Mouse (Mus musculus): ENCODE results near the gene Gcg. TPM values are rescaled to one million over a fixed set of nuclear protein-coding genes. Genes with fewer than 3 reads are reported as not detected.

Gene Gcg
- total RNA-seq (2021), result not detected

DNA sequence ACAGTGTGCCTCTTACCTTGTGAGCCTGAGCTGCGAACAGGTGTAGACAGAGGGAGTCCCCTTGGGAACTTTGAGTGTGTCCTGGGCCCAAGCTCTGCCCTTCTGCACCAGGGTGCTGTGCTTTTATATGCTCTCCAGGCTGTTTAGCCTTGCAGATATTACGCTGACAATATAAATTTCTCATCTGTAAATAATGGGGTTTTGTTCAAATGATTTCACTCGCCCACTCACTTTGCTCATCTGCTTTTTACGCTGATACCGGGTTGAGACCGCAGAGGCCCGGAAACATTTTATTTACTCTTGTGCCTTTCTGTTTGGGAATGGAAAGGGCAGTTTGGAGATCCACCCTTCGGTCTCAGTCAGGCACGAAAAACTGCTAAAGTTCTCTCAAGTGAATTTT is at the start of gene Gcg:
TSS of gene Gcg (minus strand) at position 101 of the 400 bp plus-strand sequence.
- DNase-seq, result no peak
- intact Hi-C loops (cut with DNase I), result no loop called here

DNA sequence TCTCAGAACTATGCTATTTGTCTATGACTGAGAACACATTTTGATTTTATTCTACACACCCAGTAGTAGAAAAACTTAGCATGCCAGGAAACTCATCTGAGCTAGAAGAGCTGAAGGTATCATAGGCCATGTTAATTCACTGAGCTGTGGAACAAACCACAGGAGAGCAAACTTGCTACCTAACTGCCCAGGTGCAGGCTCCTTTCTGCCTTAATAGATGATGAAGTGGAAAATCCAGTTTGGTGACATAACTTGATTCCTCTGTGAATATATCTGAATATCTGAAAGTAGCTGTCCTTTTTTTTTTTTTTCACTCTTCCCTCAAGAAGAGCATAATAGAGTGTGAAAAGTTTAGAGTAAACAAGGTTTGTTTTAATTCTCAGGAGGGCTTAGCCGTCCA is 47.6 kb upstream of the Gcg start:
- no peak for DNase-seq
- intact Hi-C loops (cut with DNase I), result no loop called here

DNA sequence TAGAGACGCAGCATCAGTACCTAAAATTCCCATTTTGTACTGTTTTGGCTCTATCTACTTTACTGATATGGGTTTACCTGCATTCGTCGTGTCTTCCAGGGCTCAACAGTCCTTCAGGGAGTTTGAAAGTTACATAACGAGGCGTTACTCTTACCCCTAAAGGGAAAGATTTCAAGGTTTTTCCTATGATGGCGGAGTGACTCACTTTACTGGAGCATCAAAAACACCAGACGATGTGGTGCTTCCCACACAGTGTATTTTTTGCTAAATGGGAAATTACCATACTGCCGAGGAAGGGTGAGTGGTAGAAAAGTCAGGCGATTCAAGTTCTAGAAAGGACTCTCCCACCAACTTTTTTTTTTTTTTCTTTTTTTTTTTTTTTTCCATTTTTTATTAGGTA is 42.9 kb upstream of the Gcg start:
- intact Hi-C loops (cut with DNase I), result no loop called here
- no peak for DNase-seq

GRCm38 (mm10) chr2:62517790-62518189 is 34.3 kb upstream of the Gcg start:
- intact Hi-C loops (cut with DNase I), result no loop called here
- DNase-seq, result no peak

DNA sequence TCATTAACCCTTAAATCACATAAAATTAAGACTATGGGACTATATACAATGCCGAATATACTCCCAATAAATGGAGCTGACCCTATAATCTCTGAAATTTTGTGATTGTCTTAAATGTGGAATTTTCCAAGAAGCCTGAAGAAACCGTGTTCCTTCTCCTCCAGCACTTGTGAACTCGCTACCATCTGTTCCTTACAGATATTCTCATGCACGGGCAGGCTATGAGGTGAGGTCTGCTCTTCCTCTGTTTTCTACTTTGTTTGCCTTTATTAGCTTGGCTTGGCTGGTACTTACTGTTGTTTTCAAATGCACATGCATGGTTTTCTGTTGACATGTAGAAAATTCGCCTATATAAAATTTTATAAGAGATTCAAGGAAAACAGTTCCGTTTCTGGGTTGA is 31.0 kb upstream of the Gcg start:
- intact Hi-C loops (cut with DNase I), result no loop called here
- no peak for DNase-seq

GRCm38 (mm10) chr2:62513477-62513876 is 30.0 kb upstream of the Gcg start:
- intact Hi-C loops (cut with DNase I), result no loop called here
- no peak for DNase-seq

DNA sequence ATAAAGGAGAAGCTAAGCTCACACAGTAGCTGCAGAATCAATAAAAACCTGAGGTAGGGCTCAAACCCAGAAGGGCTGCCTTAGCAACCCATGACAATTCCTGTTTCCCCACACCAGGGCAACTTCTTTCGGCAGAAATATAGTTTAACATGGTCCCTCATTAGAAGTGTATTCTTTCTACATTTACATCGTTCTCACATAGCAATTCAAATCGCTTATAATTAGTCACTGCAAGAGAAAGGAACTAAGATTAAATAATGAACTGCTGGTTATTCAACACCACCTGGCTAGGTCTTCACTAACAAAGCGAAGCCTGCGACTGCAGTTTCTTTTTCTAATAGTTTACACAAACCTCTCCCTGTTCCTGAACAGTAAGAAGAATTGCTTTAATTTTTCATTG is 23.7 kb upstream of the Gcg start:
- DNase-seq, result no peak
- intact Hi-C loops (cut with DNase I), result no loop called here

DNA sequence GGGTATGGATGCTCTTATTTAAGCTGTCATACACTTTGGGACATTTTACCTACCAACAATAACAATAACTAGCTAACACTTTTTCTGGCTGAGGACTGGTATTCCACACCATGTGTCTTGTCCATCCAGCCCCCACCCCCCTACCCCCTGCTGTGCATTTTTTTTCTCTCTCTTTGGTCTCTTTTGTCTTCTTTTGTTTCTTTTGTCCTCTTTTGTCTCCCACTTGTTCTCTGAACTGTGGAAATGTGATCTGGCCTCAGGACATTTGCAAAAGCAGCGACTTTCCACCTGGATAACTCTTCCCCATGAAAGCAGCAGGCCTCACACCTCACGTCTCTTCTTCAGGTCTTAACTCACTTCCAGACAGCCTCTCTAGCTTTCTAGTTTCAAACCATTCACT is 23.0 kb upstream of the Gcg start:
- no peak for DNase-seq
- intact Hi-C loops (cut with DNase I), result no loop called here

DNA sequence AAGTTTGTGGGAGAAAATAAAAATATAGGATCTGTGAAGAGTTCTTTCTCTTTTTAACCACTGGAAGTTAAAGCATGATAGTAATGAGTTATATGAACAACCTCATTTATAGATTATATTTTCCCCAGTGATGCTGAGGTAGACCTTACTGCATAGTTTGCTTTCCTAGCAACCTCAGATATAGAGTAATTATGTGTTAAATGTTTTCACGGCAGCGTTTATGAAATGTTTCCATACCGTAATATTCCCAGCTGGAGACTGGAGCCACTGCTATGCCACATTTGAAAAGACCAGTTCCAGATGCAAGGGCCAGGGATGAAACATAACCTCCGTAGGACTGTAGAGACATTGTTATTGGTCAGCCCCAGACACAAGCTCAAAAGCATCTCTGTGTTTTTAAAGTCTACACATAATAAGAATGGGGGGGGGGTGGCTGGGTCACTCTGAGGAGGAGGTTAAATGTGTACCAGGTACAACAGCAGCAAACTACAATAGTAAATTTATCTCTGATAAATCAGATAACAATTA is 20.9 kb upstream of the Gcg start:
- intact Hi-C loops (cut with DNase I), result no loop called here
- no peak for DNase-seq

- intact Hi-C loops (cut with DNase I), result no loop called here
- DNase-seq, result no peak
Observed at GRCm38 (mm10) chr2:62503326-62503725, 19.9 kb upstream of the Gcg start.

- intact Hi-C loops (cut with DNase I), result no loop called here
- DNase-seq, result no peak
Observed at GRCm38 (mm10) chr2:62502516-62502915, 19.1 kb upstream of the Gcg start.

- intact Hi-C loops (cut with DNase I), result no loop called here
Observed at GRCm38 (mm10) chr2:62498821-62499220, 15.4 kb upstream of the Gcg start.

DNA sequence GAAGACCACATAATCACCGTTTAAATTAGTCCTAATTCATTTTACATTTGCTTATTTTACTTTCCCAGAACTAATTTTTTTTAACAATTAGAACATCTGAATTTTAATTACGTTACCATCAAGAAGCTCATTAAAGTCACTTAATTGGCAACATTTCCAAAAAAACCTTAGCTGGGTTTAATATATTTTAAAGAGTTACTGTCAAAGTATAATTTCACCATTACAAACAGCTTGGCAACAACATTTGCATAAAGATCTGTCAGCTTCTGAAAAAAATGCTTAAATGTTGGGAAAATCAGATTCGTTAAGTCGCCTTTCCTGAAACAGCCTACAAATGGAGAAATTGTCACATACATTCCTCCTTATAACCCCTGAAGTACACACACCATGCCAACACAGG is 14.6 kb upstream of the Gcg start:
- intact Hi-C loops (cut with DNase I), result no loop called here

More at GRCm38 (mm10) chr2:62498821-62499220, 15.4 kb upstream of the Gcg start:
- DNase-seq, result no peak

DNA sequence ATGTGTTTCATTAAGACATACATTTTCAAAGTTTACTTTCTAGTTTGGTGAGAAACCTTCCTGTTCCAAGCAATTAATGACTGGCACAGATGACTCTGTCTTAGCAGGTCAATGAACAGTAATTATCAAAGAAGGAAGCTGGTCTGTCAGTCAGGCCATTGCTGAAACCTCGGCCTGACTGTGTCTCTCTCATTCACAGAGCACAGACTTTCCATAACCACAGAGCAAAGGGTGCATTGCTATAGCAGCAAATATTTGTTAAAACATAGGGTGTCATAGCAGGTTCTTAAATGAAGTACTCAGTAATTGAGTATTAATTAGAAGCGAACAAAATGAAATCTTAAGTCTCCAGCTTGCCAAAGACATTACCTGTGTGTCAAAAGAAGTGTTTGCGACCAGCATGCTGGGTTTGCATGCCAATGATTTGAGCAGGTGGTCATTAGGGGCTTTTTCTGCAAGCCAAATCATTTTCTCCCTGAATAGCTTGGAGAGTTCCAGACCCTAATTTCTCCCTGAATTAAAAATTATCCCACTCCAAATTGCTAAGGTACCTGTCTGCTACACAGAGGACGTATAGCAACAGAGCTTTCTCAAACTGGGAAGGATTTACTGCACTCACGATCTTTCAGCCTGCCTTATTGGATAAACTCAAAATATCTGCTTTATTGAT is 14.0 kb upstream of the Gcg start:
- intact Hi-C loops (cut with DNase I), result no loop called here
- DNase-seq, result no peak

More for the DNA sequence above, 14.6 kb upstream of the Gcg start:
- no peak for DNase-seq

- intact Hi-C loops (cut with DNase I), result no loop called here
Observed at GRCm38 (mm10) chr2:62495407-62495806, 12.0 kb upstream of the Gcg start.

DNA sequence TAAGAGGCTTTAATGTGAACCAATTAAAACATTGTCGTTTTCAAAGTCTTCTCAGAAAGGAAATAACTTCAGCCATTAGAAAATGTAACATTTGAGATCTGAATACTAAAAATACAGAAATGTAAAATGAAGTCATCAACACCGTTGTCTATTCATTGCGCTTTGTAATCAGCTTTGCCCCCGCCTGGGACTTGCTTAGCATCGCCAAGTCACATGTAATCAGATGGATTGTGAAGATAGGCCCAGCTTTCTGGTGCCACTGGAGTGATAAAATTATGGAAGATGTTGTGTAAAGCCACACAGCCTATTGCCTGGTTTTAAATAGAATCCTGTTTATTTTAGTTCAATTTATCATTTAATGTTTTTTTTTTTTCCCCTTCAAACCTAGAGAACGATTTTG is 6.4 kb upstream of the Gcg start:
- intact Hi-C loops (cut with DNase I), result no loop called here
- DNase-seq, result no peak

More at GRCm38 (mm10) chr2:62495407-62495806, 12.0 kb upstream of the Gcg start:
- DNase-seq, result no peak

DNA sequence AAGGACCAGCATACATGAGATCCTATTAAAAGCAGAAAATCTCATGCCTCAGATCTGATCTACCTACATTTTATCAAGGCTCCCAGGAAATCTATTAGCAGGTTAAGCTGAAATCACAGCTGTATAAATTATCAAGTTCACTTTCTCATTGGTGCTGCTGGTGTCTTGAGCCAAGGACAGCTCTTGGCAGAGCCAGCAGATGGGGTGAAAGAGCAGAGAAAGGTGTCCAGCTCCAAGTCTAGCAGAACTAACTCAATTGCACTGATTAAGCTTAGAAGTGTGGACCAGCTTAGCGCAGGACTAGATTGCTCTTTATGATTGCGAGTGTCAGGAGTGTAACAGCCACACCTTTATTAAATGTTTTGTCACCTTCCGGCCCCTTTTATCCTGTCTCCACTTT is 1.5 kb upstream of the Gcg start:
- intact Hi-C loops (cut with DNase I), result no loop called here
- no peak for DNase-seq

- intact Hi-C loops (cut with DNase I), result no loop called here
- no peak for DNase-seq
Observed at GRCm38 (mm10) chr2:62480285-62481198, 2.9 kb downstream of the Gcg start.

DNA sequence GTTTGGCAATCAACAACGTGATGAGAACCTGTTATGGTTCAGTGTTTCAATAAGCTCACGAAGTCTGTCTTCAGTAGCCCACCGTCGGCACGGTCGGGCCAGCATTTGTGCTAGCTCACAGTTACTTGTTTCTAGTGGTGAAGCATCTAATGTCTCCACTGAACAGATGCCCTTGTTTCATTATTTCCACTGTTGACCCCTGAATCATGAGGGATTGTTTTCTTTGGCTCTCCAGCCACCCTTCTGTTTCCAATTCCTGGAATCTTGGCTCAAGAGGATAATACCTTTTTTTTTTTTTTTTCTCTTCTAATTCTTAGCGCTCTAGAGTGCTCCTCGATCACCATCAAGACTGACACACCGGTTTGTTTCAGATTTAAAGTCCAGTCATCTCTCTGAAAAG is 13.9 kb downstream of the Gcg start:
- intact Hi-C loops (cut with DNase I), result loop anchor here (10.0 kb wide), 1 partner anchor 155 kb away; no protein-coding TSS in a partner anchor
- DNase-seq, result peak; percentile 10 to 16

GRCm38 (mm10) chr2:62463287-62463686 is 20.2 kb downstream of the Gcg start:
- intact Hi-C loops (cut with DNase I), result loop anchor here (10.0 kb wide), 1 partner anchor 162 kb away; no protein-coding TSS in a partner anchor
- DNase-seq, result no peak

- intact Hi-C loops (cut with DNase I), result loop anchor here (10.0 kb wide), 1 partner anchor 163 kb away; no protein-coding TSS in a partner anchor
- no peak for DNase-seq
Observed at GRCm38 (mm10) chr2:62462174-62462573, 21.3 kb downstream of the Gcg start.
